Mouse (Mus musculus): ENCODE data around the gene Ralgps1. TPM values are rescaled to one million over a fixed set of nuclear protein-coding genes. Genes with fewer than 3 reads are reported as not detected.

Gene Ralgps1
- polyA plus RNA-seq, 1 experiment from 2014 or later, result 8.0 TPM

- 20% methylated on average over 5 of the region's 5 CpGs for WGBS
- ATAC-seq (ENCODE audit: insufficient read depth, low FRiP score), result peak; percentile 44; the same call in 1 of the 2 replicates
- H3K27me3 ChIP-seq (ENCODE audit: control insufficient read depth, insufficient read depth, low read length), result no peaks in the 10 kb centered on the region
- H3K4me2 ChIP-seq (ENCODE audit: low read depth, low read length), result no peak overlapping the region
- no peaks in the 10 kb centered on the region for H3K9me3 ChIP-seq (replicated peaks; ENCODE audit: control insufficient read depth, low read length)
- no peak overlapping the region for H3K27ac ChIP-seq (ENCODE audit: low read length)
- H3K4me1 ChIP-seq (ENCODE audit: control insufficient read depth, insufficient read depth, low read length), result no peaks in the 10 kb centered on the region
- H3K4me3 ChIP-seq (replicated peaks; ENCODE audit: low read length), result no peak overlapping the region
- H3K36me3 ChIP-seq (ENCODE audit: control insufficient read depth, insufficient read depth, low read length), result no peaks in the 10 kb centered on the region
- no peak overlapping the region; the same call in 1 of the 2 replicates for H3K9ac ChIP-seq (ENCODE audit: low read length)
These were observed 216.4 kb downstream of the Ralgps1 start for GRCm38 (mm10) chr2:33154751-33155372.

DNA sequence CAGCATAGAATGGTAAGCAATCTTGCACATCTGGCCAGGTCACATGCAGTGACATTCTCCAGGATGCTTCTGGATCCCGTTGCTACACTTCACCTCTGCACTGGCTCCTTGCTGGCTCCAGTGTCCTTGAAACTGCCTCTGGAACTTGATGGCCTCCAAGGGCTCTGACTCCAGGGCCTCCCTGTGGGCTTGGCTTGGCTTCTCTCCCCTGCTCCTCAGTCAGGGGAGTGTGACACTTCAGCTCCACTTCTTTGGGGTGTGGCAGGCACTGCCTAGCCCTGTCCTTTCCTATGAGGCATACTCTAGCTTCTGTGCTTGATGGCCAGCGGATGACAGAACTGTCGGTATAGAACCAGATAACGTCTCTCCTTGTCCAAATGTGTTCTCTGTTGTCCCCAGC lies 224.3 kb downstream of the Ralgps1 start:
- 72% methylated on average over 4 of the region's 4 CpGs for WGBS
- Histone ChIP-seq H3K4me1 (ENCODE audit: control insufficient read depth, insufficient read depth, low read length) (no peaks in the 10 kb centered on the region), H3K27ac (ENCODE audit: low read length) (no peak overlapping the region), H3K4me2 (ENCODE audit: low read depth, low read length) (no peak overlapping the region), H3K9ac (ENCODE audit: low read length) (no peak overlapping the region), H3K36me3 (ENCODE audit: control insufficient read depth, insufficient read depth, low read length) (no peaks in the 10 kb centered on the region), H3K27me3 (ENCODE audit: control insufficient read depth, insufficient read depth, low read length) (no peaks in the 10 kb centered on the region), H3K9me3 (replicated peaks; ENCODE audit: control insufficient read depth, low read length) (no peaks in the 10 kb centered on the region), H3K4me3 (replicated peaks; ENCODE audit: low read length) (no peak overlapping the region)
- ATAC-seq (ENCODE audit: insufficient read depth, low FRiP score), result no peak

- Histone ChIP-seq H3K36me3 (ENCODE audit: control insufficient read depth, insufficient read depth, low read length) (no peaks in the 10 kb centered on the region), H3K9ac (ENCODE audit: low read length) (no peak overlapping the region), H3K4me1 (ENCODE audit: control insufficient read depth, insufficient read depth, low read length) (no peaks in the 10 kb centered on the region), H3K27ac (ENCODE audit: low read length) (no peak overlapping the region), H3K4me3 (replicated peaks; ENCODE audit: low read length) (no peak overlapping the region), H3K27me3 (ENCODE audit: control insufficient read depth, insufficient read depth, low read length) (no peaks in the 10 kb centered on the region), H3K4me2 (ENCODE audit: low read depth, low read length) (no peak overlapping the region), H3K9me3 (replicated peaks; ENCODE audit: control insufficient read depth, low read length) (no peaks in the 10 kb centered on the region)
- WGBS, result 90% methylated on average over 2 of the region's 2 CpGs
- ATAC-seq (ENCODE audit: insufficient read depth, low FRiP score), result no peak
These were observed 228.0 kb downstream of the Ralgps1 start for GRCm38 (mm10) chr2:33143292-33143691.

DNA sequence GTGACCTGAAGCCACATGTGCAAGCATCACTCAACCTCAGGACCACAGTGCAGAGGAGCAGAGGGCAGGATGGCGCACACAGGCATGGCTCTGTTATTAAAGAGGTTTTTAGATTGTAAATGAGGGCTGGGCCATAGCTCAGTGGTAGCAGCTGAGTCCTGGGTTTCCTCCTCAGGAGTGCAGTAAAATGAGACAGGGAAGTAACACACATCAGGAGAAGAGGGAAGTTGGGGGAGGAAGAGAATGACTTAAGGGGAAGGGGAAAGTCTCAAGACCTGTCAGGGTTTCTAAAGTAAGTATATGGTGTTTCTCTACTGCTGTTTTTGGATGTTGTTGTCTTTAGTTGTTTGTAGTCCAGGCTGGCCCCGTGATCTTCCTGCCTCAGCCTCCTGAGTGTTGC lies 232.8 kb downstream of the Ralgps1 start:
- Histone ChIP-seq H3K27ac (ENCODE audit: low read length) (no peak overlapping the region), H3K27me3 (ENCODE audit: control insufficient read depth, insufficient read depth, low read length) (no peaks in the 10 kb centered on the region), H3K4me3 (replicated peaks; ENCODE audit: low read length) (no peak overlapping the region), H3K9me3 (replicated peaks; ENCODE audit: control insufficient read depth, low read length) (no peaks in the 10 kb centered on the region), H3K9ac (ENCODE audit: low read length) (no peak overlapping the region), H3K36me3 (ENCODE audit: control insufficient read depth, insufficient read depth, low read length) (no peaks in the 10 kb centered on the region), H3K4me2 (ENCODE audit: low read depth, low read length) (no peak overlapping the region), H3K4me1 (ENCODE audit: control insufficient read depth, insufficient read depth, low read length) (no peaks in the 10 kb centered on the region)
- no peak for ATAC-seq (ENCODE audit: insufficient read depth, low FRiP score)
- 86% methylated on average over 2 of the region's 2 CpGs for WGBS

GRCm38 (mm10) chr2:33137731-33138130 lies 233.6 kb downstream of the Ralgps1 start:
- Histone ChIP-seq H3K9me3 (replicated peaks; ENCODE audit: control insufficient read depth, low read length) (no peaks in the 10 kb centered on the region), H3K36me3 (ENCODE audit: control insufficient read depth, insufficient read depth, low read length) (no peaks in the 10 kb centered on the region), H3K9ac (ENCODE audit: low read length) (no peak overlapping the region), H3K27ac (ENCODE audit: low read length) (no peak overlapping the region), H3K4me1 (ENCODE audit: control insufficient read depth, insufficient read depth, low read length) (no peaks in the 10 kb centered on the region), H3K27me3 (ENCODE audit: control insufficient read depth, insufficient read depth, low read length) (no peaks in the 10 kb centered on the region), H3K4me3 (replicated peaks; ENCODE audit: low read length) (no peak overlapping the region), H3K4me2 (ENCODE audit: low read depth, low read length) (no peak overlapping the region)
- WGBS, result 82% methylated on average over 4 of the region's 4 CpGs
- no peak for ATAC-seq (ENCODE audit: insufficient read depth, low FRiP score)

- Histone ChIP-seq H3K9ac (ENCODE audit: low read length) (no peak overlapping the region), H3K4me1 (ENCODE audit: control insufficient read depth, insufficient read depth, low read length) (no peaks in the 10 kb centered on the region), H3K4me2 (ENCODE audit: low read depth, low read length) (no peak overlapping the region), H3K27ac (ENCODE audit: low read length) (no peak overlapping the region), H3K9me3 (replicated peaks; ENCODE audit: control insufficient read depth, low read length) (no peaks in the 10 kb centered on the region), H3K4me3 (replicated peaks; ENCODE audit: low read length) (no peak overlapping the region), H3K36me3 (ENCODE audit: control insufficient read depth, insufficient read depth, low read length) (no peaks in the 10 kb centered on the region), H3K27me3 (ENCODE audit: control insufficient read depth, insufficient read depth, low read length) (no peaks in the 10 kb centered on the region)
- 90% methylated on average over 9 of the region's 9 CpGs for WGBS
- no peak for ATAC-seq (ENCODE audit: insufficient read depth, low FRiP score)
These were observed 234.0 kb downstream of the Ralgps1 start for GRCm38 (mm10) chr2:33137244-33137643.

- H3K9me3 ChIP-seq (replicated peaks; ENCODE audit: control insufficient read depth, low read length), result no peaks in the 10 kb centered on the region
- H3K27ac ChIP-seq (ENCODE audit: low read length), result no peak overlapping the region
- no peak overlapping the region for H3K9ac ChIP-seq (ENCODE audit: low read length)
- H3K4me1 ChIP-seq (ENCODE audit: control insufficient read depth, insufficient read depth, low read length), result no peaks in the 10 kb centered on the region
- WGBS, result 89% methylated on average over 6 of the region's 6 CpGs
- ATAC-seq (ENCODE audit: insufficient read depth, low FRiP score), result no peak
- no peaks in the 10 kb centered on the region for H3K36me3 ChIP-seq (ENCODE audit: control insufficient read depth, insufficient read depth, low read length)
- H3K27me3 ChIP-seq (ENCODE audit: control insufficient read depth, insufficient read depth, low read length), result no peaks in the 10 kb centered on the region
- no peak overlapping the region for H3K4me3 ChIP-seq (replicated peaks; ENCODE audit: low read length)
- H3K4me2 ChIP-seq (ENCODE audit: low read depth, low read length), result no peak overlapping the region
These were observed 234.9 kb downstream of the Ralgps1 start for GRCm38 (mm10) chr2:33136366-33136765.

- H3K9ac ChIP-seq (ENCODE audit: low read length), result no peak overlapping the region
- no peak overlapping the region for H3K27ac ChIP-seq (ENCODE audit: low read length)
- 73% methylated on average over 7 of the region's 7 CpGs for WGBS
These were observed 236.4 kb downstream of the Ralgps1 start for GRCm38 (mm10) chr2:33134766-33135490.

DNA sequence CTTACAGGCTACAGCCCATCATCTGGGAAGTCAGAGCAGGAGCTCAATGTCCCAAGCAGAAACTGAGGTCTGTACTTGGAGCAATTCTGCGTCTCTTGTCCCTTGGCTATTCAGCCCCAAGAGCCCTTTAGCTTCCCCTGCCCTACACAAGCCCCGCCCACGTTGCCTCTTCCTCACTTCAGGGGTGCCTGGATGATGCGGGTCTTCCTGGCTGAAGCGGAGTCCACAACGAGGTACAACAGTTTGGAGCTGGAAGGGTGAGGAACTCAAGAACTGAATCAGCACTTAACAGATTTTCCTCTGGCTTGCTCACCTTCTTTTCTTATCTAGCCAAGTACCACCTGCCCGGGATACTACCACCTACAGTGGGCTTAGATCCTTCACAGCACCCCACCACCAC lies 239.0 kb downstream of the Ralgps1 start:
- Histone ChIP-seq H3K9ac (ENCODE audit: low read length) (no peak overlapping the region), H3K4me2 (ENCODE audit: low read depth, low read length) (no peak overlapping the region), H3K4me1 (ENCODE audit: control insufficient read depth, insufficient read depth, low read length) (peaks cover 7% of the 10 kb centered on the region), H3K27me3 (ENCODE audit: control insufficient read depth, insufficient read depth, low read length) (no peaks in the 10 kb centered on the region), H3K27ac (ENCODE audit: low read length) (no peak overlapping the region), H3K36me3 (ENCODE audit: control insufficient read depth, insufficient read depth, low read length) (no peaks in the 10 kb centered on the region), H3K9me3 (replicated peaks; ENCODE audit: control insufficient read depth, low read length) (no peaks in the 10 kb centered on the region), H3K4me3 (replicated peaks; ENCODE audit: low read length) (no peak overlapping the region)
- 9% methylated on average over 7 of the region's 7 CpGs for WGBS
- ATAC-seq (ENCODE audit: insufficient read depth, low FRiP score), result no peak

More at GRCm38 (mm10) chr2:33134766-33135490, 236.4 kb downstream of the Ralgps1 start:
- Histone ChIP-seq H3K27me3 (ENCODE audit: control insufficient read depth, insufficient read depth, low read length) (no peaks in the 10 kb centered on the region), H3K36me3 (ENCODE audit: control insufficient read depth, insufficient read depth, low read length) (no peaks in the 10 kb centered on the region), H3K4me1 (ENCODE audit: control insufficient read depth, insufficient read depth, low read length) (peaks cover under 1% of the 10 kb centered on the region), H3K4me3 (replicated peaks; ENCODE audit: low read length) (no peak overlapping the region), H3K9me3 (replicated peaks; ENCODE audit: control insufficient read depth, low read length) (no peaks in the 10 kb centered on the region), H3K4me2 (ENCODE audit: low read depth, low read length) (no peak overlapping the region)
- no peak for ATAC-seq (ENCODE audit: insufficient read depth, low FRiP score)
